Mouse (Mus musculus) intestine, embryonic 16.5 days (tissue): Measurements from ENCODE around the gene Lyrm7. TPM values are rescaled to one million over a fixed set of nuclear protein-coding genes. Genes with fewer than 3 reads are reported as not detected.

Source experiments
- ATAC-seq: fragments of 200-750 bp; cut with Nextera tagmentation; 2 replicates; pipeline ENCODE4 v1.8.0; 2017; ENCODE audit warnings: moderate TSS enrichment, moderate library complexity
- H3K27ac ChIP-seq: fragments of 300-500 bp; sonication (generic); 2 replicates; pipeline ENCODE4 v1.5.1; 2014; ENCODE audit warnings: mild to moderate bottlenecking, low read length
- H3K27me3 ChIP-seq: fragments of 300-500 bp; sonication (generic); replicated peaks from 2 replicates; pipeline ENCODE4 v1.6.1; 2014; ENCODE audit warnings: low read length, control low read depth, mixed read lengths; ENCODE audit not compliant: control insufficient read depth, insufficient read depth
- H3K36me3 ChIP-seq: fragments of 300-500 bp; sonication (generic); 2 replicates; pipeline ENCODE4 v1.6.1; 2014; ENCODE audit warnings: low read length, control low read depth; ENCODE audit not compliant: control insufficient read depth, insufficient read depth
- H3K4me1 ChIP-seq: fragments of 300-500 bp; sonication (generic); 2 replicates; pipeline ENCODE4 v1.6.1; 2014; ENCODE audit warnings: low read length, control low read depth, mixed read lengths; ENCODE audit not compliant: control insufficient read depth, insufficient read depth
- H3K4me2 ChIP-seq: fragments of 300-500 bp; sonication (generic); 2 replicates; pipeline ENCODE4 v1.6.1; 2014; ENCODE audit warnings: low read depth, low read length, control low read depth
- H3K4me3 ChIP-seq: fragments of 300-500 bp; sonication (generic); 2 replicates; pipeline ENCODE4 v1.5.1; 2014; ENCODE audit warnings: mild to moderate bottlenecking, low read length
- H3K9ac ChIP-seq: fragments of 300-500 bp; sonication (generic); 2 replicates; pipeline ENCODE4 v1.6.1; 2014; ENCODE audit warnings: low read depth, low read length
- H3K9me3 ChIP-seq: fragments of 300-500 bp; sonication (generic); 2 replicates; pipeline ENCODE4 v1.6.1; 2016; ENCODE audit warnings: low read length, control low read depth; ENCODE audit not compliant: control insufficient read depth
- WGBS: fragments of 180-500 bp; shearing (Covaris S2); extraction: QIAGEN DNeasy Blood & Tissue Kit; methylation state at CpG from one replicate; pipeline ENCODE4 v1.1.7; 2014; 5-methylcytosine and 5-hydroxymethylcytosine counted together
- polyA plus RNA-seq: library from polyadenylated mRNA; unstranded; fragments of >200 nt; fragmentation: Nextera tagmentation; extraction: Ambion mirVana; gene quantifications from 2 replicates; pipeline ENCODE4 v1.2.1, GENCODE M21; 2015

The Lyrm7 gene
- polyA plus RNA-seq, 1 experiment from 2014 or later, result 9.7 TPM

GRCm38 (mm10) chr11:54884937-54885336 lies 24.2 kb upstream of the Lyrm7 start:
- H3K9me3 ChIP-seq, result no peaks in the 10 kb centered on the region
- H3K36me3 ChIP-seq, result no peaks in the 10 kb centered on the region
- WGBS, result 15% methylated on average over 5 of the region's 5 CpGs
- no peak overlapping the region for H3K4me3 ChIP-seq
- ATAC-seq, result peak; percentile 84
- no peaks in the 10 kb centered on the region for H3K27me3 ChIP-seq
- peaks cover 18% of the 10 kb centered on the region for H3K4me1 ChIP-seq
- H3K27ac ChIP-seq, result peak overlapping the region; percentile 85
- no peak overlapping the region for H3K4me2 ChIP-seq
- H3K9ac ChIP-seq, result no peak overlapping the region

GRCm38 (mm10) chr11:54884197-54884828 lies 23.6 kb upstream of the Lyrm7 start:
- peak overlapping the region; percentile 85 for H3K27ac ChIP-seq
- 0 out of 2 replicates have a peak, but pooled peaks have one; percentile 2 for ATAC-seq
- peaks cover 18% of the 10 kb centered on the region for H3K4me1 ChIP-seq
- H3K9ac ChIP-seq, result no peak overlapping the region
- no peaks in the 10 kb centered on the region for H3K9me3 ChIP-seq
- H3K4me3 ChIP-seq, result no peak overlapping the region
- H3K27me3 ChIP-seq, result no peaks in the 10 kb centered on the region
- H3K4me2 ChIP-seq, result no peak overlapping the region
- WGBS, result 79% methylated on average over 5 of the region's 5 CpGs
- no peaks in the 10 kb centered on the region for H3K36me3 ChIP-seq

GRCm38 (mm10) chr11:54882671-54883070 lies 22.0 kb upstream of the Lyrm7 start:
- no peak overlapping the region for H3K4me3 ChIP-seq
- peaks cover 18% of the 10 kb centered on the region for H3K4me1 ChIP-seq
- H3K27me3 ChIP-seq, result no peaks in the 10 kb centered on the region
- WGBS, result 34% methylated on average over 8 of the region's 8 CpGs
- no peak for ATAC-seq
- no peaks in the 10 kb centered on the region for H3K9me3 ChIP-seq
- no peak overlapping the region for H3K9ac ChIP-seq
- H3K4me2 ChIP-seq, result no peak overlapping the region
- no peak overlapping the region for H3K27ac ChIP-seq
- no peaks in the 10 kb centered on the region for H3K36me3 ChIP-seq

GRCm38 (mm10) chr11:54881051-54881474 lies 20.3 kb upstream of the Lyrm7 start:
- Histone ChIP-seq H3K4me3 (no peak overlapping the region), H3K9me3 (no peaks in the 10 kb centered on the region), H3K36me3 (no peaks in the 10 kb centered on the region), H3K27ac (0 out of 2 replicates have a peak overlapping the region, but pooled peaks have one; percentile 20), H3K4me2 (no peak overlapping the region), H3K27me3 (no peaks in the 10 kb centered on the region), H3K9ac (0 out of 2 replicates have a peak overlapping the region, but pooled peaks have one; percentile 7), H3K4me1 (peaks cover 18% of the 10 kb centered on the region)
- ATAC-seq, result peak; percentile 51
- 16% methylated on average over 2 of the region's 2 CpGs for WGBS

- Histone ChIP-seq H3K4me2 (no peak overlapping the region), H3K27me3 (no peaks in the 10 kb centered on the region), H3K4me3 (no peak overlapping the region), H3K9ac (no peak overlapping the region), H3K36me3 (no peaks in the 10 kb centered on the region), H3K9me3 (no peaks in the 10 kb centered on the region), H3K4me1 (peaks cover 16% of the 10 kb centered on the region), H3K27ac (no peak overlapping the region)
- ATAC-seq, result 0 out of 2 replicates have a peak, but pooled peaks have one; percentile 16
- 54% methylated on average over 10 of the region's 10 CpGs for WGBS
Observed at GRCm38 (mm10) chr11:54879922-54880321, 19.2 kb upstream of the Lyrm7 start.

GRCm38 (mm10) chr11:54879434-54879833 lies 18.7 kb upstream of the Lyrm7 start:
- peak; percentile 61 for ATAC-seq
- H3K4me2 ChIP-seq, result no peak overlapping the region
- H3K9me3 ChIP-seq, result no peaks in the 10 kb centered on the region
- H3K27ac ChIP-seq, result no peak overlapping the region
- peaks cover 12% of the 10 kb centered on the region for H3K4me1 ChIP-seq
- H3K4me3 ChIP-seq, result no peak overlapping the region
- no peaks in the 10 kb centered on the region for H3K36me3 ChIP-seq
- WGBS, result 26% methylated on average over 4 of the region's 4 CpGs
- H3K27me3 ChIP-seq, result no peaks in the 10 kb centered on the region
- H3K9ac ChIP-seq, result no peak overlapping the region

GRCm38 (mm10) chr11:54878893-54879292 lies 18.2 kb upstream of the Lyrm7 start:
- Histone ChIP-seq H3K27ac (no peak overlapping the region), H3K9ac (no peak overlapping the region), H3K4me3 (no peak overlapping the region), H3K4me1 (peaks cover 12% of the 10 kb centered on the region), H3K4me2 (no peak overlapping the region), H3K27me3 (no peaks in the 10 kb centered on the region), H3K36me3 (peaks cover 1% of the 10 kb centered on the region; the same call in 1 of the 2 replicates), H3K9me3 (no peaks in the 10 kb centered on the region)
- 76% methylated on average over 6 of the region's 6 CpGs for WGBS
- ATAC-seq, result no peak

- ATAC-seq, result no peak
- Histone ChIP-seq H3K9me3 (no peaks in the 10 kb centered on the region), H3K27ac (no peak overlapping the region), H3K9ac (no peak overlapping the region), H3K4me1 (peaks cover 5% of the 10 kb centered on the region), H3K4me2 (no peak overlapping the region), H3K36me3 (peaks cover 7% of the 10 kb centered on the region; the same call in 1 of the 2 replicates), H3K4me3 (no peak overlapping the region), H3K27me3 (no peaks in the 10 kb centered on the region)
- 91% methylated on average over 5 of the region's 5 CpGs for WGBS
Observed at GRCm38 (mm10) chr11:54876031-54876430, 15.3 kb upstream of the Lyrm7 start.

GRCm38 (mm10) chr11:54871831-54872537 lies 11.3 kb upstream of the Lyrm7 start:
- Histone ChIP-seq H3K4me1 (peaks cover 14% of the 10 kb centered on the region; the same call in 1 of the 2 replicates), H3K27ac (no peak overlapping the region), H3K27me3 (no peaks in the 10 kb centered on the region), H3K9ac (no peak overlapping the region), H3K36me3 (peaks cover 7% of the 10 kb centered on the region; the same call in 1 of the 2 replicates), H3K9me3 (no peaks in the 10 kb centered on the region), H3K4me3 (no peak overlapping the region), H3K4me2 (no peak overlapping the region)
- no peak for ATAC-seq
- 75% methylated on average over 7 of the region's 7 CpGs for WGBS
